Mouse (Mus musculus): ENCODE measurements around the gene Tnfrsf1b.

DNA sequence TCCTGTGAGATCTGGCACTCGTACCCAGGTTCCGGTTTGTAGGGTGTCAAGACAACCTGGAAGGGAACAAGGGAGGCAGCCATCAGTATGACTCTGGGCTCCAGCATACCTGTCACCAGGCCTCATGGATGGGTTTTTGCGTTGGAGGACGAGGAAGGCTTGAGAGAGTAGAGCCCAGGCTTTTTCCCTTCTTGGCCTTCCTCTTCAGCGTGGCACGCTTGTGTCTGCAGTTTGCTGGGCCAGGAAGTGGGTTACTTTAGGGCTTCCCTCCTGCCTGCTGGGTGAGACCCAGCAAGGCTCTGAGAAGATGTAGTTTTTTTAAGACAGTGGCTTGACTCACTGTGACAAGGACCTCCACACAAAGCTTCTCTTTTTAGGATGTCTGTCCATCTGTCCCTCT is 17.6 kb downstream of the Tnfrsf1b start:
- TF ChIP-seq POLR2A (IDR thresholded peaks at IDR 0.05; ENCODE audit: borderline replicate concordance, extremely low read depth, low read depth, low read length) = no peak
- TF ChIP-seq CTCF (IDR thresholded peaks at IDR 0.05; ENCODE audit: insufficient read depth, low read length) = no peak

All from lung, adult 2 months (tissue).